Mouse (Mus musculus): ENCODE results near the gene Smg5.
"Not testable (repeated sequence)": the region's sequence is repeated elsewhere in the genome, so short reads cannot be mapped to it uniquely, and the experiment has no call there.

The Smg5 gene

GRCm38 (mm10) chr3:88336058-88337013, at the start of gene Smg5, which contains the start of gene Tmem79:
Gene Smg5 (plus strand): TSS chr3:88336260.
Gene Tmem79 (minus strand): TSS chr3:88336148.
- peak; percentile 99 for DNase-seq

- DNase-seq: peak; percentile 66
Measured at GRCm38 (mm10) chr3:88287110-88287509, 49.0 kb upstream of the Smg5 start, which contains the start of gene Gm38392. Gene Gm38392 (minus strand): TSS chr3:88287210.

- peak; percentile 70 for DNase-seq
Measured at GRCm38 (mm10) chr3:88288133-88288713, 47.8 kb upstream of the Smg5 start.

GRCm38 (mm10) chr3:88291970-88292369, 44.1 kb upstream of the Smg5 start:
- no peak for DNase-seq

GRCm38 (mm10) chr3:88295272-88295671, 40.8 kb upstream of the Smg5 start:
- not testable (repeated sequence) for DNase-seq

- DNase-seq: no peak
Measured at GRCm38 (mm10) chr3:88296110-88296560, 39.9 kb upstream of the Smg5 start.

GRCm38 (mm10) chr3:88296561-88297318, 39.3 kb upstream of the Smg5 start, which contains the start of the genes Tsacc and Cct3:
Gene Tsacc (minus strand): TSS chr3:88296999.
Gene Cct3 (plus strand): TSS chr3:88297116.
- DNase-seq: peak; percentile 100

- DNase-seq: no peak
Measured at GRCm38 (mm10) chr3:88297321-88297851, 38.7 kb upstream of the Smg5 start.

- DNase-seq: no peak
Measured at GRCm38 (mm10) chr3:88299172-88299571, 36.9 kb upstream of the Smg5 start.

- DNase-seq: peak; percentile 98
Measured at GRCm38 (mm10) chr3:88324951-88325405, 11.1 kb upstream of the Smg5 start, which contains the start of gene Glmp. Gene Glmp (plus strand): TSS chr3:88325023.

GRCm38 (mm10) chr3:88328956-88329355, 7.1 kb upstream of the Smg5 start:
- peak; percentile 85 for DNase-seq

GRCm38 (mm10) chr3:88331282-88331681, 4.8 kb upstream of the Smg5 start:
- peak; percentile 91 for DNase-seq

- DNase-seq: peak; percentile 90
Measured at GRCm38 (mm10) chr3:88334029-88334658, 1.9 kb upstream of the Smg5 start.

GRCm38 (mm10) chr3:88334902-88335435, 1.1 kb upstream of the Smg5 start:
- DNase-seq: no peak

GRCm38 (mm10) chr3:88335436-88336053, 515 bp upstream of the Smg5 start:
- DNase-seq: peak; percentile 92

- DNase-seq: peak; percentile 92
Measured at GRCm38 (mm10) chr3:88337367-88338020, 1.4 kb downstream of the Smg5 start.

- no peak for DNase-seq
Measured at GRCm38 (mm10) chr3:88338316-88338715, 2.3 kb downstream of the Smg5 start.

GRCm38 (mm10) chr3:88339006-88339405, 2.9 kb downstream of the Smg5 start:
- no peak for DNase-seq

- DNase-seq: no peak
Measured at GRCm38 (mm10) chr3:88350732-88351131, 14.7 kb downstream of the Smg5 start.

GRCm38 (mm10) chr3:88352907-88353306, 16.8 kb downstream of the Smg5 start:
- DNase-seq: no peak

Measured in heart, adult 11 months (tissue).